Mouse (Mus musculus) cerebellum, adult 11-12 months (tissue): ENCODE data around the gene Erc2.
"Not testable (repeated sequence)": the region's sequence is repeated elsewhere in the genome, so short reads cannot be mapped to it uniquely, and the experiment has no call there.

Experiments used
- DNase-seq: peaks from one replicate; pipeline ENCODE4 v3.0.0; 2022

The Erc2 gene

GRCm38 (mm10) chr14:27622176-27622922, at the start of gene Erc2:
Gene Erc2 (plus strand): TSS chr14:27622428.
- DNase-seq, result peak; percentile 87

- DNase-seq, result no peak
Observed at GRCm38 (mm10) chr14:27578443-27578842, 43.8 kb upstream of the Erc2 start.

- not testable (repeated sequence) for DNase-seq
Observed at GRCm38 (mm10) chr14:27589616-27590015, 32.6 kb upstream of the Erc2 start.

- no peak for DNase-seq
Observed at GRCm38 (mm10) chr14:27592163-27592562, 30.1 kb upstream of the Erc2 start.

GRCm38 (mm10) chr14:27596265-27596664, 26.0 kb upstream of the Erc2 start:
- DNase-seq, result peak; percentile 35

- DNase-seq, result no peak
Observed at GRCm38 (mm10) chr14:27602136-27602535, 20.1 kb upstream of the Erc2 start.

- no peak for DNase-seq
Observed at GRCm38 (mm10) chr14:27607419-27607818, 14.8 kb upstream of the Erc2 start.

GRCm38 (mm10) chr14:27613766-27614165, 8.5 kb upstream of the Erc2 start:
- DNase-seq, result no peak

- DNase-seq, result no peak
Observed at GRCm38 (mm10) chr14:27617286-27617685, 4.9 kb upstream of the Erc2 start.

- DNase-seq, result peak; percentile 37
Observed at GRCm38 (mm10) chr14:27621576-27621975, 652 bp upstream of the Erc2 start.

GRCm38 (mm10) chr14:27622923-27623219, 643 bp downstream of the Erc2 start:
- no peak for DNase-seq

GRCm38 (mm10) chr14:27623368-27623767, 1.1 kb downstream of the Erc2 start:
- DNase-seq, result peak; percentile 87

GRCm38 (mm10) chr14:27628701-27629100, 6.5 kb downstream of the Erc2 start:
- no peak for DNase-seq

- no peak for DNase-seq
Observed at GRCm38 (mm10) chr14:27629369-27630012, 7.3 kb downstream of the Erc2 start.

- DNase-seq, result no peak
Observed at GRCm38 (mm10) chr14:27630973-27631640, 8.9 kb downstream of the Erc2 start.

GRCm38 (mm10) chr14:27634761-27635160, 12.5 kb downstream of the Erc2 start:
- no peak for DNase-seq

- DNase-seq, result no peak
Observed at GRCm38 (mm10) chr14:27636556-27636955, 14.3 kb downstream of the Erc2 start.

GRCm38 (mm10) chr14:27641382-27641781, 19.2 kb downstream of the Erc2 start:
- no peak for DNase-seq

- no peak for DNase-seq
Observed at GRCm38 (mm10) chr14:27642981-27643380, 20.8 kb downstream of the Erc2 start.

- no peak for DNase-seq
Observed at GRCm38 (mm10) chr14:27654670-27655069, 32.4 kb downstream of the Erc2 start.

GRCm38 (mm10) chr14:27658616-27659015, 36.4 kb downstream of the Erc2 start:
- no peak for DNase-seq

- DNase-seq, result no peak
Observed at GRCm38 (mm10) chr14:27661466-27661865, 39.2 kb downstream of the Erc2 start.

GRCm38 (mm10) chr14:27662251-27662650, 40.0 kb downstream of the Erc2 start:
- DNase-seq, result no peak
